Mouse (Mus musculus): ENCODE data around the gene Ercc8.

The Ercc8 gene

GRCm38 (mm10) chr13:108158465-108159240 lies at the start of gene Ercc8, which contains the start of gene Ndufaf2:
Gene Ercc8 (plus strand): TSS chr13:108158731.
Gene Ndufaf2 (minus strand): TSS chr13:108158623.
- peak; percentile 96 for DNase-seq

- no peak for DNase-seq
Observed at GRCm38 (mm10) chr13:108110929-108111328, 47.6 kb upstream of the Ercc8 start.

- no peak for DNase-seq
Observed at GRCm38 (mm10) chr13:108113536-108113935, 45.0 kb upstream of the Ercc8 start.

- no peak for DNase-seq
Observed at GRCm38 (mm10) chr13:108114257-108114656, 44.3 kb upstream of the Ercc8 start.

GRCm38 (mm10) chr13:108117654-108118053 lies 40.9 kb upstream of the Ercc8 start:
- no peak for DNase-seq

- DNase-seq = no peak
Observed at GRCm38 (mm10) chr13:108118188-108118587, 40.3 kb upstream of the Ercc8 start.

GRCm38 (mm10) chr13:108119411-108120310 lies 38.9 kb upstream of the Ercc8 start:
- DNase-seq = no peak

- no peak for DNase-seq
Observed at GRCm38 (mm10) chr13:108123109-108123723, 35.3 kb upstream of the Ercc8 start.

- DNase-seq = no peak
Observed at GRCm38 (mm10) chr13:108124096-108124495, 34.4 kb upstream of the Ercc8 start.

- no peak for DNase-seq
Observed at GRCm38 (mm10) chr13:108126246-108126645, 32.3 kb upstream of the Ercc8 start.

GRCm38 (mm10) chr13:108127130-108127529 lies 31.4 kb upstream of the Ercc8 start:
- DNase-seq = peak; percentile 43

- no peak for DNase-seq
Observed at GRCm38 (mm10) chr13:108127883-108128282, 30.6 kb upstream of the Ercc8 start.

GRCm38 (mm10) chr13:108129070-108129469 lies 29.5 kb upstream of the Ercc8 start:
- no peak for DNase-seq

GRCm38 (mm10) chr13:108130737-108131136 lies 27.8 kb upstream of the Ercc8 start:
- DNase-seq = no peak

GRCm38 (mm10) chr13:108132031-108132819 lies 26.3 kb upstream of the Ercc8 start:
- peak; percentile 37 for DNase-seq

- no peak for DNase-seq
Observed at GRCm38 (mm10) chr13:108135617-108136016, 22.9 kb upstream of the Ercc8 start.

GRCm38 (mm10) chr13:108138403-108138977 lies 20.0 kb upstream of the Ercc8 start:
- no peak for DNase-seq

GRCm38 (mm10) chr13:108144086-108144485 lies 14.4 kb upstream of the Ercc8 start:
- DNase-seq = no peak

GRCm38 (mm10) chr13:108151782-108152181 lies 6.7 kb upstream of the Ercc8 start:
- peak; percentile 34 for DNase-seq

- peak; percentile 68 for DNase-seq
Observed at GRCm38 (mm10) chr13:108152650-108153372, 5.7 kb upstream of the Ercc8 start.

GRCm38 (mm10) chr13:108157156-108157555 lies 1.4 kb upstream of the Ercc8 start:
- no peak for DNase-seq
